Mouse (Mus musculus) olfactory bulb, adult 2 months (tissue): ENCODE measurements around the gene Bicc1.

Experiments used
- CTCF ChIP-seq: fragments of 200-500 bp; IDR thresholded peaks from 2 replicates; pipeline ENCODE4 v1.5.1; 2012; ENCODE audit warnings: low read depth, mild to moderate bottlenecking, low read length, moderate library complexity; ENCODE audit not compliant: insufficient read depth
- POLR2A ChIP-seq: fragments of 200-500 bp; IDR thresholded peaks from 2 replicates; pipeline ENCODE4 v1.6.1; 2012; ENCODE audit warnings: mild to moderate bottlenecking, low read depth, low read length, moderate library complexity; ENCODE audit not compliant: insufficient read depth

GRCm38 (mm10) chr10:71023471-71023870, 136.0 kb downstream of the Bicc1 start:
- TF ChIP-seq CTCF: no peak
- no peak for TF ChIP-seq POLR2A
